Mouse (Mus musculus) ZHBTc4 (cell line): Measurements from ENCODE around the gene Zfp992.
"Not testable (repeated sequence)": the region's sequence is repeated elsewhere in the genome, so short reads cannot be mapped to it uniquely, and the experiment has no call there.

Source experiments
- DNase-seq: peaks from one replicate; pipeline ENCODE4 v3.0.0-alpha.2; 2011; ENCODE audit warnings: low read depth, low spot score

Gene Zfp992

GRCm38 (mm10) chr4:146474716-146475676, 26.2 kb downstream of the Zfp992 start:
- DNase-seq, result peak; percentile 73

GRCm38 (mm10) chr4:146476260-146476659, 27.4 kb downstream of the Zfp992 start:
- not testable (repeated sequence) for DNase-seq

GRCm38 (mm10) chr4:146476959-146477358, 28.1 kb downstream of the Zfp992 start:
- not testable (repeated sequence) for DNase-seq

- not testable (repeated sequence) for DNase-seq
Measured at GRCm38 (mm10) chr4:146480376-146481096, 31.7 kb downstream of the Zfp992 start.

GRCm38 (mm10) chr4:146482546-146482945, 33.7 kb downstream of the Zfp992 start:
- not testable (repeated sequence) for DNase-seq

GRCm38 (mm10) chr4:146483571-146484280, 34.9 kb downstream of the Zfp992 start:
- peak; percentile 84 for DNase-seq

- not testable (repeated sequence) for DNase-seq
Measured at GRCm38 (mm10) chr4:146484676-146485075, 35.9 kb downstream of the Zfp992 start.

GRCm38 (mm10) chr4:146485183-146485939, 36.5 kb downstream of the Zfp992 start:
- not testable (repeated sequence) for DNase-seq

- not testable (repeated sequence) for DNase-seq
Measured at GRCm38 (mm10) chr4:146486753-146487152, 37.9 kb downstream of the Zfp992 start.

GRCm38 (mm10) chr4:146489196-146489595, 40.4 kb downstream of the Zfp992 start:
- DNase-seq, result not testable (repeated sequence)

GRCm38 (mm10) chr4:146491993-146492392, 43.2 kb downstream of the Zfp992 start:
- DNase-seq, result not testable (repeated sequence)

- no peak for DNase-seq
Measured at GRCm38 (mm10) chr4:146492439-146492838, 43.6 kb downstream of the Zfp992 start.

- no peak for DNase-seq
Measured at GRCm38 (mm10) chr4:146492851-146493250, 44.0 kb downstream of the Zfp992 start.

- DNase-seq, result not testable (repeated sequence)
Measured at GRCm38 (mm10) chr4:146493319-146493907, 44.6 kb downstream of the Zfp992 start.

GRCm38 (mm10) chr4:146494980-146495379, 46.2 kb downstream of the Zfp992 start:
- no peak for DNase-seq

- DNase-seq, result not testable (repeated sequence)
Measured at GRCm38 (mm10) chr4:146497695-146498275, 49.0 kb downstream of the Zfp992 start.

GRCm38 (mm10) chr4:146501727-146502126, 52.9 kb downstream of the Zfp992 start, which contains the start of gene Zfp981:
Gene Zfp981 (plus strand): TSS chr4:146502027.
- not testable (repeated sequence) for DNase-seq

GRCm38 (mm10) chr4:146509029-146509428, 60.2 kb downstream of the Zfp992 start:
- DNase-seq, result not testable (repeated sequence)

GRCm38 (mm10) chr4:146511871-146512270, 63.0 kb downstream of the Zfp992 start:
- DNase-seq, result peak; percentile 49

GRCm38 (mm10) chr4:146516474-146516873, 67.7 kb downstream of the Zfp992 start:
- DNase-seq, result no peak
